ENCODE assay signal across 8 mouse cellular contexts in genomic region chr3:95906860-95907259, GRCm38 (mm10). TPM values are rescaled to one million over a fixed set of nuclear protein-coding genes. Genes with fewer than 3 reads are reported as not detected.
DNase-seq lines count a peak whose midpoint lies in the region; ATAC-seq and TF ChIP-seq lines count a peak whose summit lies in the region.

No protein-coding gene starts in this region.

- H3K27me3 ChIP-seq in testis, adult 2 months (ENCODE audit: control insufficient read depth, insufficient read depth, low read length) = no peaks in the 10 kb centered on the region
- H3K27me3 ChIP-seq in limb, embryonic 11.5 days (ENCODE audit: control insufficient read depth, insufficient read depth, low read length) = no peaks in the 10 kb centered on the region
- H3K27me3 ChIP-seq in midbrain, embryonic 10.5 days (ENCODE audit: low read depth, poor library complexity, severe bottlenecking) = peaks cover 10% of the 10 kb centered on the region

- WGBS in limb, embryonic 11.5 days = under 1% methylated on average over 12 of the region's 12 CpGs
- WGBS in midbrain, embryonic 10.5 days = under 1% methylated on average over 12 of the region's 12 CpGs

- no peak for TF ChIP-seq POLR2A in testis, adult 2 months (IDR thresholded peaks at IDR 0.05; ENCODE audit: control insufficient read depth, low read depth, low read length)

- intact Hi-C loops in heart, postnatal 10 days (cut with DNase I) = loop anchor here (1.0 to 2.0 kb wide), 3 partner anchors 16 to 45 kb away; no protein-coding TSS in a partner anchor

- H3K36me3 ChIP-seq in testis, adult 2 months (ENCODE audit: control insufficient read depth, insufficient read depth, low read length) = no peaks in the 10 kb centered on the region
- H3K36me3 ChIP-seq in limb, embryonic 11.5 days (ENCODE audit: control insufficient read depth, insufficient read depth, low read length) = no peaks in the 10 kb centered on the region
- H3K36me3 ChIP-seq in midbrain, embryonic 10.5 days = peaks cover 1% of the 10 kb centered on the region

- no peak for DNase-seq in testis, postnatal 14 days (ENCODE audit: low spot score)
- DNase-seq in embryo, embryonic 10 days (ENCODE audit: low spot score) = peak; percentile 90
- peak; percentile 62 to 73 for DNase-seq in heart, postnatal 10 days
- peak; percentile 87 for DNase-seq in limb, embryonic 11.5 days (ENCODE audit: low spot score)
- DNase-seq in midbrain, embryonic 10.5 days (ENCODE audit: low spot score) = peak; percentile 64
- peak; percentile 53 to 65 for DNase-seq in thymus, adult 18-20 months
- no peak for DNase-seq in ovary, postnatal 14 days (ENCODE audit: low spot score)

- no peak overlapping the region for H3K27ac ChIP-seq in testis, adult 2 months (ENCODE audit: control insufficient read depth, insufficient read depth, low read depth, low read length)
- no peak overlapping the region for H3K27ac ChIP-seq in limb, embryonic 11.5 days (replicated peaks; ENCODE audit: low read depth, low read length)
- H3K27ac ChIP-seq in midbrain, embryonic 10.5 days (replicated peaks) = 0 out of 2 replicates have a peak overlapping the region, but pooled peaks have one; percentile 93

- ATAC-seq in limb, embryonic 11.5 days (ENCODE audit: insufficient number of reproducible peaks, low FRiP score, low TSS enrichment, low read depth) = no peak

- TF ChIP-seq CTCF in testis, adult 2 months (IDR thresholded peaks at IDR 0.05; ENCODE audit: control insufficient read depth, insufficient read depth, insufficient replicate concordance, low read depth, low read length) = peak; percentile 71; the same call in 1 of the 2 replicates

- peak overlapping the region; percentile 90 for H3K4me2 ChIP-seq in limb, embryonic 11.5 days (ENCODE audit: low read depth, severe bottlenecking)

- no peak overlapping the region for H3K4me3 ChIP-seq in testis, adult 2 months (ENCODE audit: control insufficient read depth, low read depth, low read length)
- H3K4me3 ChIP-seq in limb, embryonic 11.5 days (ENCODE audit: low read depth, low read length) = peak overlapping the region; percentile 12
- H3K4me3 ChIP-seq in midbrain, embryonic 10.5 days = peak overlapping the region; percentile 59

- H3K9ac ChIP-seq in limb, embryonic 11.5 days (ENCODE audit: low read length) = no peak overlapping the region

- peaks cover 13% of the 10 kb centered on the region for H3K4me1 ChIP-seq in testis, adult 2 months (ENCODE audit: control insufficient read depth, insufficient read depth, low read length)
- H3K4me1 ChIP-seq in limb, embryonic 11.5 days (ENCODE audit: control insufficient read depth, insufficient read depth, low read length) = peaks cover 4% of the 10 kb centered on the region
- H3K4me1 ChIP-seq in midbrain, embryonic 10.5 days = peaks cover 53% of the 10 kb centered on the region

- no peaks in the 10 kb centered on the region for H3K9me3 ChIP-seq in limb, embryonic 11.5 days (ENCODE audit: control insufficient read depth, low read length)
- H3K9me3 ChIP-seq in midbrain, embryonic 10.5 days (replicated peaks) = no peaks in the 10 kb centered on the region

RNA-seq across cellular contexts. Expression of gene Car14, which starts 2.4 kb away (rescaled TPM):
- 2.0 TPM in 2 replicates for polyA plus RNA-seq in testis, adult 2 months (2012; rRNA removed)
- 100 to 1,000 TPM; 142 to 150 TPM for total RNA-seq in heart, postnatal 10 days (2021)
- polyA plus RNA-seq in limb, embryonic 11.5 days (2014; fragmentation: Nextera tagmentation; extraction: Ambion mirVana) = 128 and 129 TPM in 2 replicates
- polyA plus RNA-seq in midbrain, embryonic 10.5 days (2016; fragmentation: Nextera tagmentation; extraction: Ambion mirVana) = 67.7 and 93.9 TPM in 2 replicates

RNA-seq across cellular contexts. Expression of gene Aph1a, which starts 13.1 kb away (rescaled TPM):
- 14.9 and 17.6 TPM in 2 replicates for polyA plus RNA-seq in testis, adult 2 months (2012; rRNA removed)
- total RNA-seq in heart, postnatal 10 days (2021) = 100 to 1,000 TPM; 147 to 151 TPM
- 26.1 and 27.3 TPM in 2 replicates for polyA plus RNA-seq in limb, embryonic 11.5 days (2014; fragmentation: Nextera tagmentation; extraction: Ambion mirVana)
- 31.1 and 37.4 TPM in 2 replicates for polyA plus RNA-seq in midbrain, embryonic 10.5 days (2016; fragmentation: Nextera tagmentation; extraction: Ambion mirVana)

RNA-seq across cellular contexts. Expression of gene BC028528, which starts 15.1 kb away (rescaled TPM):
- polyA plus RNA-seq in testis, adult 2 months (2012; rRNA removed) = 1.7 and 2.4 TPM in 2 replicates
- 10 to 100 TPM; 26.1 to 38.7 TPM for total RNA-seq in heart, postnatal 10 days (2021)
- 6.7 and 7.5 TPM in 2 replicates for polyA plus RNA-seq in limb, embryonic 11.5 days (2014; fragmentation: Nextera tagmentation; extraction: Ambion mirVana)
- polyA plus RNA-seq in midbrain, embryonic 10.5 days (2016; fragmentation: Nextera tagmentation; extraction: Ambion mirVana) = 8.1 and 9.6 TPM in 2 replicates

RNA-seq across cellular contexts. Expression of gene Anp32e, which starts 22.2 kb away (rescaled TPM):
- 4.4 and 6.0 TPM in 2 replicates for polyA plus RNA-seq in testis, adult 2 months (2012; rRNA removed)
- total RNA-seq in heart, postnatal 10 days (2021) = 100 to 1,000 TPM; 102 to 109 TPM
- polyA plus RNA-seq in limb, embryonic 11.5 days (2014; fragmentation: Nextera tagmentation; extraction: Ambion mirVana) = 125 and 151 TPM in 2 replicates
- 366 and 378 TPM in 2 replicates for polyA plus RNA-seq in midbrain, embryonic 10.5 days (2016; fragmentation: Nextera tagmentation; extraction: Ambion mirVana)

RNA-seq across cellular contexts. Expression of gene Ciart, which starts 24.8 kb away (rescaled TPM):
- polyA plus RNA-seq in testis, adult 2 months (2012; rRNA removed) = 16.2 and 16.5 TPM in 2 replicates
- 1 to 10 TPM; 2.2 to 2.9 TPM for total RNA-seq in heart, postnatal 10 days (2021)
- 7.1 and 7.5 TPM in 2 replicates for polyA plus RNA-seq in limb, embryonic 11.5 days (2014; fragmentation: Nextera tagmentation; extraction: Ambion mirVana)
- 7.9 and 12.3 TPM in 2 replicates for polyA plus RNA-seq in midbrain, embryonic 10.5 days (2016; fragmentation: Nextera tagmentation; extraction: Ambion mirVana)

Comparison
In these comparisons a context has a peak if more than half of its experiments do, and no peak if none do; other contexts are left out.
1. DNase-seq: peak in embryo, embryonic 10 days (single experiment), heart, postnatal 10 days (2 of 2), limb, embryonic 11.5 days (single experiment), midbrain, embryonic 10.5 days (single experiment) and thymus, adult 18-20 months (2 of 2); none in testis, postnatal 14 days (single experiment) and ovary, postnatal 14 days (single experiment).
2. RNA of gene Car14, which starts 2.4 kb away (polyA plus RNA-seq): 128 to 129 TPM in limb, embryonic 11.5 days and 67.7 to 93.9 TPM in midbrain, embryonic 10.5 days; 2.0 TPM in testis, adult 2 months; every median in the first group is over 10 times any median in the second.